Mouse (Mus musculus) CD8-positive naive resting alpha-beta T cell, adult 2 months (primary cell): ENCODE data around the gene Spesp1.

Experiments
- DNase-seq, 2 experiments: peaks; one replicate each; pipeline ENCODE4 v3.0.0; 2022; ENCODE audit warnings: low read depth in 2 of 2, low spot score in 2 of 2

The Spesp1 gene

GRCm38 (mm10) chr9:62246380-62246942 lies 35.5 kb downstream of the Spesp1 start:
- DNase-seq: no peak

DNA sequence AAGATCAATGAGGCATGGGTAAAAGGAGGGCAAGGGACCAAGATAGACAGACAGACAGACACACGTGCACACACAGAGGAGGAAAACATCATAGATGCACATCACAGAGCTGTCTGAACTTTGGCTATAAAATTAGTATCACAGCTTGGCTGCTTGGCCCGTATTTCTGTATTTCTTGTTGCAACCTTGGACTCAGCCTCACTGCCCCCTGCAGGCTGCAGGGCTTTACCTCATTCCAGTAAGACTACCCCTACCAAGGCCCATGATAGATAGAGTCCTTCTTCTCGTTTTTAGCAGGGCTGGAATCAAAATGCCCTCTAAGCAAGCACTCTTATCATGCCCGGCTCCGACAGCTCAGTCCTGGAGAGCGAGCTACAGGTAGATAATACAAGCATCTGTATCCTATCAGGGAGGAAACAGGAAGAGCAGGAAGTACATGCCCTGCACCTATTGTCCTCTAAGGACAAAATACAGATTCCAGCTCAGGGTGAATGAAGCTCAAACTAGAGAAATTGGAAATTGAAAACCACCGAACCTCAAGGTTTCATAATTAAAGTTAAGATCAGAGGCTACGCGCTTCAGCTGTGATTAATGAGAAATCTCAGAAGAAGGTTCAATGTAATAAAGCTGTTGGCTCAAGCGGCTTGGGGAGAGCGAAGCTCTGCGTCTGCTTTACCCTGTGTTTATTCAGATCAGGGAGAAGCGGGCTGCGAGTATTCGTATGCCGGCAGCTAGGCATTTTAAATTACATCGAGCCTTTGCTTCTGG lies 36.2 kb downstream of the Spesp1 start:
- no peak for DNase-seq

GRCm38 (mm10) chr9:62244612-62245010 lies 37.4 kb downstream of the Spesp1 start:
- no peak for DNase-seq

DNA sequence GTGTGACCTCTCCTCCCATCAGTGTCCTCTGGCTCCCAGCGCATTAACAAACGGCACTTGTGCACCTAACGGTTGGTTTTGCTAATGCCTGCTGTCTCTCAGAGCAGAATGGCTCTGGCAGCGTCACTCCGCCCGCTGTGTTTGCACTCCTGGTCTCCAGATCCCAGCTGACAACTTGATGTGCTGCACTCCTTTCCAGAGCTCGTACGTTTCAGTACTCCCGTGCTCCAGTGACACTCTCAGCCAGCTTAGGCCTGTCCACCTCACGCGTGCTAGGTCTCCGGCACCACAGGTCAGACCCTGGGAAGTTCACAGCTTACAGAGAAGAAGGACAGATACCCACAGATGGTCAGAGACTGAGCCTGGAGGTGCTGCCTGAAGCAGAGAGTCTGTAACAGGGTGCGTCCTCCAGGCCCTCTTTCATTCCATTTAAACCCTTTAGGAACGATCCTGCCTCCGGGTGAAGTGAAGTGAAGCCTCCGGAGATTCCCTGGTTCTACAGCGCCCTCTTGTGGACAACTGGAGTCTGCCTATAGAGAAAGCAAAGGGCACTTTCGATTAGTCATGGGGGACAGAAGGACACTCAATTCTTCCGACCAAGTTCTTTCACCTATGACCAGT lies 37.9 kb downstream of the Spesp1 start:
- DNase-seq: peak; percentile 33 to 48

- DNase-seq: no peak
These were observed 42.0 kb downstream of the Spesp1 start for GRCm38 (mm10) chr9:62240036-62240435.

DNA sequence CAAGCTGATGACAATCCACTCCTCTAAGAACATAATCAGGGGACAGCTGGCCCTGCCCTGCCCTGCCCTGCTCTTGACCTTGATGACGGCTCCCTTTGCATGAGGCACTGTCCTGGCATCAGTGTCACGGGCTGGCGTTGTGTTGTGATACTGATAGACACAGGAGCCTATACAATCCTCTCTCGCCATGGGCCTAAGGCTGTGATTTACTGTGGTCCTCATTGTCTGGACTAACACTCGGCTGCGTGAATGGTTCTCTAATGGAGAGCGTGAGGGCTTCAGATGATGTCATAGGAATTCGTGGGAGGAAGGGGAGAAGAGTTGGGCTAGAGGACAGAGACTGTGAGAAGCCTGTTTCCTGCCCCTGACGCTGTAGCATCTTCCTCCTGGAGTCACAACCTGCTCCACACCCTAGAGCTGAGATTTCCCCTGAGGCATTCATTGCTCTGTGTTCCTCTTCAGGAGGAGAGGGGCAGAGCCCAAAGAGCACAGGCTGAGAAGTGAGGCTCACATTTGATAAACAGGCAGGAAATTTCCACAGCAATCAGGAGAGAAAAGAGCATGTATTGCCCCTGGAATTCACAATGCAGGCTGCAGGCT lies 44.5 kb downstream of the Spesp1 start:
- no peak for DNase-seq

- DNase-seq: no peak
These were observed 46.5 kb downstream of the Spesp1 start for GRCm38 (mm10) chr9:62235501-62235900.

- no peak for DNase-seq
These were observed 49.4 kb downstream of the Spesp1 start for GRCm38 (mm10) chr9:62232649-62233048.

DNA sequence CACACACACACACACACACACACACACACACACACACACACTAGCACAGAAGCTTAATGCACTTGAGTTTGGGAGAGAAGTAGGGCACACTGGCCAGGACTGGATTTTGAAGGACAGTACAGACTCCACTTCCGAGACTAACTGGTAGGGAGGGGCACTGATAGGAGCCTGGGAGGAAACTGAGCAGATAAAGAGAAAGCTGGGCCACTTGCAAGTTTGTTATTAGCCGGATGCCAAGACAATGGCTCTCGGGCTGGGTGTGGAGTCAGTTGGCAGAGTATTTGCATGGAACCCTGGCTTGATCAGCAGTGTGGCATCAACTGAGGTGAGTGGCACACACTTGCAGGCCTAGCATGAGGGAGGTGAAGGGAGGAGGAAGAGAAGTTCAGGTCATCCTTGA lies 51.0 kb downstream of the Spesp1 start:
- no peak for DNase-seq

- no peak for DNase-seq
These were observed 52.0 kb downstream of the Spesp1 start for GRCm38 (mm10) chr9:62229985-62230384.

DNA sequence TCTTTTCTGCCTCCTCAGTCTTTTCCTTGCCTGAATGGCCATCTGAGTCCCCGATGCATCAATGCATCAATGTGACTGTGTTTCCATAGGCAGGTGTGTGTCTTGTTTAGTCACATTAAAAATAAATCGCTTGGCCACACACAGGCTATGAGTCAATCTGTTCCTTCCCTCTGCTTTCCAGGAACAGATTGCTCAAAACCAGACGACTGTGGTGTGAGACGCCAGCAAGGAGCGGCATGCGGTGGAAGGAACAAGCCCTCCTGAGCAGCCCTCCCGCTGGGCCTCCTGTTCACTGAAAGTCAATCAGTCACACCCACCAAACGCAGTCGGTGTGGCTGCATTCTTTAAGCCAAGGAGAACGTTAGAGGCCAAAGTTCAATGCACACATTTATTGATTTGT lies 59.5 kb downstream of the Spesp1 start:
- no peak for DNase-seq

DNA sequence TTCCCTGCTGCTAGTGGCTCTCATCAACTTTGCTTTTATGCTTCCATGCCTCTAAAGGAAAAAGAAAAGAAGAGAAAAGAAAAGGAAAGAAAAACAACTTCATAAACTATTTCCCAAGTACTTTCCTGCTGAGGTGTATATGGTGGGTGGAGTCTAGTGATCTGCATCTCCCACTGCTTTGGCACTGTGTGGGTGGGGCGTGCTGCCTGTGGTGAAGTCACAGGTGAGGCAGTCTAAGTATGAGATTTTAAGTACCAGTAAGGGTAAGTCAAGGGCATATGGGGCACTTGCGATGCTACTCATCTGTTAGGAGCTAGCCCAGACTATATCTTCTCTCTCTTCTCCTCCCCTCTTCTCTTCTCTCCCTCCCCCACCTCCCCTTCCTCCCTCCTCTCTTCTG lies 60.0 kb downstream of the Spesp1 start:
- no peak for DNase-seq
